Mouse (Mus musculus): ENCODE results near the gene Gata5. TPM values are rescaled to one million over a fixed set of nuclear protein-coding genes. Genes with fewer than 3 reads are reported as not detected.
A peak's percentile ranks its signal among the peaks of the same experiment; 100 is the strongest.

Gata5 gene
- 37.4 and 42.7 TPM in 2 replicates for polyA plus RNA-seq (2014; fragmentation: Nextera tagmentation; extraction: Ambion mirVana)

- Histone ChIP-seq H3K4me1 (ENCODE audit: insufficient read depth) (peaks cover 33% of the 10 kb centered on the region), H3K9me3 (ENCODE audit: low read depth, low read length) (no peaks in the 10 kb centered on the region), H3K9ac (peak within 1 kb of the TSS; percentile 93), H3K27me3 (ENCODE audit: insufficient read depth, low read length) (peaks cover 13% of the 10 kb centered on the region), H3K4me3 (ENCODE audit: low read depth, low read length) (peak within 1 kb of the TSS; percentile 82), H3K27ac (ENCODE audit: low read depth) (peak within 1 kb of the TSS; percentile 91), H3K36me3 (ENCODE audit: insufficient read depth) (peaks cover 25% of the 10 kb centered on the region), H3K4me2 (peak within 1 kb of the TSS; percentile 69)
- under 1% methylated on average over 33 of the region's 33 CpGs for WGBS
- no peak for TF ChIP-seq CTCF (IDR thresholded peaks at IDR 0.05; ENCODE audit: low read depth)
- peak; percentile 91 for DNase-seq
- ATAC-seq (ENCODE audit: insufficient read depth): peak; percentile 94
Observed at GRCm38 (mm10) chr2:180334551-180334986, at the start of gene Gata5. TSS of gene Gata5 (minus strand) at chr2:180334699.

- Histone ChIP-seq H3K9ac (no peak overlapping the region), H3K4me1 (ENCODE audit: insufficient read depth) (no peaks in the 10 kb centered on the region), H3K4me3 (ENCODE audit: low read depth, low read length) (no peak overlapping the region), H3K27me3 (ENCODE audit: insufficient read depth, low read length) (no peaks in the 10 kb centered on the region), H3K27ac (ENCODE audit: low read depth) (no peak overlapping the region), H3K9me3 (ENCODE audit: low read depth, low read length) (no peaks in the 10 kb centered on the region), H3K4me2 (no peak overlapping the region), H3K36me3 (ENCODE audit: insufficient read depth) (no peaks in the 10 kb centered on the region)
- TF ChIP-seq CTCF (IDR thresholded peaks at IDR 0.05; ENCODE audit: low read depth): no peak
- DNase-seq (no peak), ATAC-seq (ENCODE audit: insufficient read depth) (no peak)
- 84% methylated on average over 5 of the region's 5 CpGs for WGBS
Observed at GRCm38 (mm10) chr2:180376730-180377129, 42.2 kb upstream of the Gata5 start.

GRCm38 (mm10) chr2:180373256-180373655 is 38.8 kb upstream of the Gata5 start:
- H3K4me3 ChIP-seq (ENCODE audit: low read depth, low read length): no peak overlapping the region
- no peak overlapping the region for H3K9ac ChIP-seq
- DNase-seq (no peak), ATAC-seq (ENCODE audit: insufficient read depth) (no peak)
- no peaks in the 10 kb centered on the region for H3K9me3 ChIP-seq (ENCODE audit: low read depth, low read length)
- no peak overlapping the region for H3K27ac ChIP-seq (ENCODE audit: low read depth)
- H3K36me3 ChIP-seq (ENCODE audit: insufficient read depth): no peaks in the 10 kb centered on the region
- 59% methylated on average over 10 of the region's 10 CpGs for WGBS
- no peaks in the 10 kb centered on the region for H3K27me3 ChIP-seq (ENCODE audit: insufficient read depth, low read length)
- no peak overlapping the region for H3K4me2 ChIP-seq
- no peak for TF ChIP-seq CTCF (IDR thresholded peaks at IDR 0.05; ENCODE audit: low read depth)
- H3K4me1 ChIP-seq (ENCODE audit: insufficient read depth): no peaks in the 10 kb centered on the region

- DNase-seq (no peak), ATAC-seq (ENCODE audit: insufficient read depth) (no peak)
- Histone ChIP-seq H3K27me3 (ENCODE audit: insufficient read depth, low read length) (no peaks in the 10 kb centered on the region), H3K4me2 (no peak overlapping the region), H3K9ac (no peak overlapping the region), H3K9me3 (ENCODE audit: low read depth, low read length) (no peaks in the 10 kb centered on the region), H3K27ac (ENCODE audit: low read depth) (no peak overlapping the region), H3K4me3 (ENCODE audit: low read depth, low read length) (no peak overlapping the region), H3K36me3 (ENCODE audit: insufficient read depth) (no peaks in the 10 kb centered on the region), H3K4me1 (ENCODE audit: insufficient read depth) (no peaks in the 10 kb centered on the region)
- WGBS: 67% methylated on average over 5 of the region's 5 CpGs
- TF ChIP-seq CTCF (IDR thresholded peaks at IDR 0.05; ENCODE audit: low read depth): no peak
Observed at GRCm38 (mm10) chr2:180368359-180368758, 33.9 kb upstream of the Gata5 start.

- DNase-seq (no peak), ATAC-seq (ENCODE audit: insufficient read depth) (no peak)
- Histone ChIP-seq H3K9me3 (ENCODE audit: low read depth, low read length) (no peaks in the 10 kb centered on the region), H3K4me3 (ENCODE audit: low read depth, low read length) (no peak overlapping the region), H3K4me1 (ENCODE audit: insufficient read depth) (no peaks in the 10 kb centered on the region), H3K4me2 (no peak overlapping the region), H3K27me3 (ENCODE audit: insufficient read depth, low read length) (no peaks in the 10 kb centered on the region), H3K9ac (no peak overlapping the region), H3K36me3 (ENCODE audit: insufficient read depth) (no peaks in the 10 kb centered on the region), H3K27ac (ENCODE audit: low read depth) (no peak overlapping the region)
- TF ChIP-seq CTCF (IDR thresholded peaks at IDR 0.05; ENCODE audit: low read depth): no peak
- WGBS: 80% methylated on average over 4 of the region's 4 CpGs
Observed at GRCm38 (mm10) chr2:180367350-180367749, 32.9 kb upstream of the Gata5 start.

GRCm38 (mm10) chr2:180363434-180363720 is 28.9 kb upstream of the Gata5 start:
- no peak for TF ChIP-seq CTCF (IDR thresholded peaks at IDR 0.05; ENCODE audit: low read depth)
- 68% methylated on average over 3 of the region's 3 CpGs for WGBS
- H3K4me2 ChIP-seq: no peak overlapping the region
- no peak for ATAC-seq (ENCODE audit: insufficient read depth)
- DNase-seq: no peak
- H3K9me3 ChIP-seq (ENCODE audit: low read depth, low read length): no peaks in the 10 kb centered on the region
- H3K4me3 ChIP-seq (ENCODE audit: low read depth, low read length): no peak overlapping the region
- no peaks in the 10 kb centered on the region for H3K4me1 ChIP-seq (ENCODE audit: insufficient read depth)
- no peaks in the 10 kb centered on the region for H3K27me3 ChIP-seq (ENCODE audit: insufficient read depth, low read length)
- no peak overlapping the region for H3K27ac ChIP-seq (ENCODE audit: low read depth)
- H3K36me3 ChIP-seq (ENCODE audit: insufficient read depth): no peaks in the 10 kb centered on the region
- H3K9ac ChIP-seq: no peak overlapping the region

- ATAC-seq (ENCODE audit: insufficient read depth) (no peak), DNase-seq (no peak)
- Histone ChIP-seq H3K36me3 (ENCODE audit: insufficient read depth) (no peaks in the 10 kb centered on the region), H3K27me3 (ENCODE audit: insufficient read depth, low read length) (no peaks in the 10 kb centered on the region), H3K4me2 (no peak overlapping the region), H3K27ac (ENCODE audit: low read depth) (no peak overlapping the region), H3K9me3 (ENCODE audit: low read depth, low read length) (no peaks in the 10 kb centered on the region), H3K4me1 (ENCODE audit: insufficient read depth) (no peaks in the 10 kb centered on the region), H3K4me3 (ENCODE audit: low read depth, low read length) (no peak overlapping the region), H3K9ac (no peak overlapping the region)
- WGBS: 53% methylated on average over 7 of the region's 7 CpGs
- TF ChIP-seq CTCF (IDR thresholded peaks at IDR 0.05; ENCODE audit: low read depth): no peak
Observed at GRCm38 (mm10) chr2:180362585-180363433, 28.3 kb upstream of the Gata5 start.
